ENCODE assay signal across 8 mouse cellular contexts in the genomic region with DNA sequence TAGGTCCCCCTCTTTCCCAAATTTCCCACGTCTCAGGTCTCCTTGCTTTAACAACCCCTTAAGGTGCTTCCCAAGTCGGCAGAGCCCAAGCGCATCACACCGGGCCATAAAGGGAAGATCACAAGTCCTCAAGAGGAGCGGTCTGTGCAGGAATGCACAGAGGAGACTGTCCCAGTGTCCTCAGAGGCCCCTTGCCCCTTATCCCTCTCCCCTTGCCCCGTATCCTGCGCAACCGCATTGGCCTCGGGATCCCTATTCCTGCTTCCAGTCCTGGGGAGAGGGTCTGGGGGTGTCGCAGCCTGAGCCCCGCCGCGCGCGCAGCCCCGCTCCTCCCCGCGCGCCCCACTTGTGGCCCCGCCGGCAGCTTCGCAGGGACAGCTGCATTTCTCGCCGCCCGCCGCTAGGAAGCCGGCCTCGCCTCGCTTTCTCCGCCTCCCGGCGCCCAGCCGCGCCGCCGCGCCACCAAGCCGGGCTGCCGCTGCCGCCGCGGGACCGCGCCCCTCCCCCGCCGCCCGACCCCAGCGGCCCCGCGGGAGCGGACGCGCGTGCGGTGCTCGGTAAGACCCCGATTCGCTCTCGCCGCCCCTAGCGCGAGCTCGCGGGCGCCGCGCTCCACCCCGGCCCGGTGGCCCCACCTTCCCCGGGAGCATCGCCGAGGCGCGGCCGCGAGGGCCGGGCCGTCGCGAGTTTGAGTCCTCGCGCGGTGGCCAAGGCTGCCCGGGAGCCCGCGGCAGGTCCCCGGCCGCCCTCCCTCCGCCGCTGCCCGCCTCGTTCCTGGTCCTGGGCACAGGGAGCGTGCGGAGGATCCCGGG. TPM values are rescaled to one million over a fixed set of nuclear protein-coding genes. Genes with fewer than 3 reads are reported as not detected.
DNase-seq lines count a peak whose midpoint lies in the region; ATAC-seq and TF ChIP-seq lines count a peak whose summit lies in the region.

No protein-coding gene starts in this region.

- H3K4me3 ChIP-seq in forebrain, embryonic 13.5 days = peak overlapping the region; percentile 84
- H3K4me3 ChIP-seq in layer of hippocampus, adult 2 months = peak overlapping the region; percentile 77
- peak overlapping the region; percentile 80 for H3K4me3 ChIP-seq in lung, embryonic 14.5 days (ENCODE audit: low read depth, low read length)

- WGBS in forebrain, embryonic 13.5 days = 1% methylated on average over 63 of the region's 95 CpGs
- under 1% methylated on average over 95 of the region's 95 CpGs for WGBS in lung, embryonic 14.5 days

- intact Hi-C loops in heart, postnatal 25 days (cut with DNase I) = loop anchor here (2.0 kb wide), 2 partner anchors 20 to 30 kb away; a partner anchor contains a TSS

- H3K27ac ChIP-seq in forebrain, embryonic 13.5 days = peak overlapping the region; percentile 86
- H3K27ac ChIP-seq in layer of hippocampus, adult 2 months = peak overlapping the region; percentile 97
- peak overlapping the region; percentile 92 for H3K27ac ChIP-seq in lung, embryonic 14.5 days (ENCODE audit: low read depth)

- TF ChIP-seq CTCF in layer of hippocampus, adult 2 months (conservative IDR thresholded peaks at IDR 0.05) = peak; percentile 74
- TF ChIP-seq CTCF in lung, embryonic 14.5 days (IDR thresholded peaks at IDR 0.05; ENCODE audit: low read depth) = peak; percentile 36

- peaks cover 13% of the 10 kb centered on the region for H3K27me3 ChIP-seq in forebrain, embryonic 13.5 days
- no peaks in the 10 kb centered on the region for H3K27me3 ChIP-seq in lung, embryonic 14.5 days (ENCODE audit: insufficient read depth, low read length)

- peak; percentile 69 to 77 for DNase-seq in CD8-positive naive resting alpha-beta T cell, adult 2 months (ENCODE audit: low read depth in 2 of 2, low spot score in 2 of 2)
- DNase-seq in brain, adult 2 months (ENCODE audit: low read depth, low spot score) = peak; percentile 81
- DNase-seq in heart, postnatal 25 days (ENCODE audit: low spot score) = peak; percentile 66
- DNase-seq in layer of hippocampus, adult 2 months (ENCODE audit: low spot score in 2 of 2) = peak; percentile 66 to 77
- peak; percentile 88 for DNase-seq in lung, embryonic 14.5 days
- DNase-seq in thymus, adult 18-20 months = peak; percentile 57 to 58

- peak overlapping the region; percentile 82 for H3K4me2 ChIP-seq in forebrain, embryonic 13.5 days
- H3K4me2 ChIP-seq in lung, embryonic 14.5 days = peak overlapping the region; percentile 80

- H3K36me3 ChIP-seq in forebrain, embryonic 13.5 days (ENCODE audit: poor library complexity, severe bottlenecking) = no peaks in the 10 kb centered on the region
- H3K36me3 ChIP-seq in lung, embryonic 14.5 days (ENCODE audit: insufficient read depth) = no peaks in the 10 kb centered on the region

- peaks cover 33% of the 10 kb centered on the region for H3K4me1 ChIP-seq in forebrain, embryonic 13.5 days
- peaks cover 26% of the 10 kb centered on the region for H3K4me1 ChIP-seq in lung, embryonic 14.5 days (ENCODE audit: insufficient read depth)

- H3K9ac ChIP-seq in forebrain, embryonic 13.5 days = peak overlapping the region; percentile 97
- peak overlapping the region; percentile 93 for H3K9ac ChIP-seq in lung, embryonic 14.5 days

- no peaks in the 10 kb centered on the region for H3K9me3 ChIP-seq in forebrain, embryonic 13.5 days (replicated peaks)
- H3K9me3 ChIP-seq in lung, embryonic 14.5 days (ENCODE audit: low read depth, low read length) = no peaks in the 10 kb centered on the region

- peak; percentile 68 for ATAC-seq in forebrain, embryonic 13.5 days
- peak; percentile 71 for ATAC-seq in lung, embryonic 14.5 days (ENCODE audit: insufficient read depth)
- ATAC-seq in neutrophil, adult 5-6 weeks (ENCODE audit: extremely low read depth, insufficient number of reproducible peaks, low FRiP score, poor library complexity, severe bottlenecking) = peak; percentile 65

RNA-seq across cellular contexts. Expression of a gene that starts 1.1 kb away (rescaled TPM):
- polyA plus RNA-seq in forebrain, embryonic 13.5 days (2015; fragmentation: Nextera tagmentation; extraction: Ambion mirVana) = 32.8 and 37.4 TPM in 2 replicates
- 10 to 100 TPM; 50.4 to 55.1 TPM for total RNA-seq in heart, postnatal 25 days (2021)
- 10 to 100 TPM; 31.1 to 35.3 TPM for total RNA-seq in layer of hippocampus, adult 2 months (2021)
- polyA plus RNA-seq in lung, embryonic 14.5 days (2014; fragmentation: Nextera tagmentation; extraction: Ambion mirVana) = 14.1 and 16.8 TPM in 2 replicates
- 6.3 and 7.1 TPM in 2 replicates for total RNA-seq in neutrophil, adult 5-6 weeks (2017)

RNA-seq across cellular contexts. Expression of a gene that starts 30.9 kb away (rescaled TPM):
- polyA plus RNA-seq in forebrain, embryonic 13.5 days (2015; fragmentation: Nextera tagmentation; extraction: Ambion mirVana) = 65.6 and 72.7 TPM in 2 replicates
- 10 to 100 TPM; 40.7 to 45.3 TPM for total RNA-seq in heart, postnatal 25 days (2021)
- 10 to 100 TPM; 22.0 to 22.7 TPM for total RNA-seq in layer of hippocampus, adult 2 months (2021)
- 44.5 and 46.8 TPM in 2 replicates for polyA plus RNA-seq in lung, embryonic 14.5 days (2014; fragmentation: Nextera tagmentation; extraction: Ambion mirVana)
- 45.5 and 47.7 TPM in 2 replicates for total RNA-seq in neutrophil, adult 5-6 weeks (2017)

RNA-seq across cellular contexts. Expression of a gene that starts 51.8 kb away (rescaled TPM):
- polyA plus RNA-seq in forebrain, embryonic 13.5 days (2015; fragmentation: Nextera tagmentation; extraction: Ambion mirVana) = 393 and 402 TPM in 2 replicates
- total RNA-seq in heart, postnatal 25 days (2021) = 100 to 1,000 TPM in 1 of 2 experiments, 10 to 100 TPM in 1; 95.4 to 116 TPM
- 100 to 1,000 TPM; 234 TPM for total RNA-seq in layer of hippocampus, adult 2 months (2021)
- 446 and 450 TPM in 2 replicates for polyA plus RNA-seq in lung, embryonic 14.5 days (2014; fragmentation: Nextera tagmentation; extraction: Ambion mirVana)
- total RNA-seq in neutrophil, adult 5-6 weeks (2017) = 353 and 395 TPM in 2 replicates

Comparison
In these comparisons a context has a peak if more than half of its experiments do, and no peak if none do; other contexts are left out.
1. Peak in every context shown above with its lines: DNase-seq, ATAC-seq, H3K4me3 ChIP-seq and H3K27ac ChIP-seq.